Mouse (Mus musculus) adrenal gland (tissue): Measurements from ENCODE around the gene Ankle2.

Experiments
- intact Hi-C: fragments of 180-260 bp; cut with DNase I; formaldehyde crosslinking; loops from one replicate; pipeline ENCODE4 v1.15.1; 2025

Gene Ankle2

GRCm38 (mm10) chr5:110276910-110277309 lies 46.1 kb downstream of the Ankle2 start:
- intact Hi-C loops, result no loop called here

GRCm38 (mm10) chr5:110281984-110282383 lies 51.2 kb downstream of the Ankle2 start:
- intact Hi-C loops, result no loop called here

- intact Hi-C loops, result no loop called here
Observed at GRCm38 (mm10) chr5:110284536-110284935, 53.7 kb downstream of the Ankle2 start.

- intact Hi-C loops, result no loop called here
Observed at GRCm38 (mm10) chr5:110285156-110285555, 54.4 kb downstream of the Ankle2 start.

GRCm38 (mm10) chr5:110285770-110286445 lies 55.1 kb downstream of the Ankle2 start, which contains the start of the genes Pxmp2 and Pole:
Gene Pxmp2 (minus strand): TSS chr5:110286186.
Gene Pole (plus strand): TSS chr5:110286306.
- intact Hi-C loops, result no loop called here

- intact Hi-C loops, result no loop called here
Observed at GRCm38 (mm10) chr5:110286446-110287083, 55.8 kb downstream of the Ankle2 start.

- intact Hi-C loops, result no loop called here
Observed at GRCm38 (mm10) chr5:110287084-110287475, 56.3 kb downstream of the Ankle2 start.

GRCm38 (mm10) chr5:110291649-110292048 lies 60.8 kb downstream of the Ankle2 start:
- intact Hi-C loops, result no loop called here

- intact Hi-C loops, result no loop called here
Observed at GRCm38 (mm10) chr5:110296637-110297036, 65.8 kb downstream of the Ankle2 start.

GRCm38 (mm10) chr5:110300591-110300990 lies 69.8 kb downstream of the Ankle2 start:
- intact Hi-C loops, result loop anchor here (5.0 kb wide), 1 partner anchor 37 kb away; no protein-coding TSS in a partner anchor
